Mouse (Mus musculus) megakaryocyte, embryonic 14.5 days (primary cell): ENCODE measurements around the gene Rdh5.

Experiments
- FLI1 ChIP-seq: IDR thresholded peaks from 2 replicates; pipeline ENCODE4 v1.6.1; 2012; ENCODE audit warnings: low read length, inconsistent platforms, mixed read lengths
- GATA1 ChIP-seq: IDR thresholded peaks from 3 replicates; pipeline ENCODE4 v1.6.1; 2012; ENCODE audit warnings: mixed read lengths, low read length, inconsistent platforms, borderline replicate concordance

DNA sequence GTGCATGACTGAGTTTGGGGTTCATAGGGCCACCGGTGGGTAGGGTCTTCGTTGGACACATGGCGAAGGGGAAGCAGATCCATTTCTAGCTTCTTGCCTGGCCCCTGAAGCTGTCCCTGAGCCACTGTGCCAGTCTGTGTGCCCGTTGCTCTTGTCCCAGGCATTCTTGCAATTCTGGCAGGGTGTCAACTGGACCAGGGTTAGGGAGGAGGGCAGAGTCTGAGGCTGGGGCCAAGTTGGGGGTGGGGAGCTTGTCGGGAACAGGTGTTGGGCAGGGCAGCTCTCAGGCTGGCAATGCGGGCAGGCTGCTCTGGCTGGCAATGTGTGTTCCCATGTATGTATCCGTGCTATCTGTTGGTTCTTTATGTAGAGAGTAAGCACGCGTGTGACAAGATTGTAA lies 15.8 kb upstream of the Rdh5 start:
- TF ChIP-seq GATA1, result no peak
- TF ChIP-seq FLI1, result no peak
